Mouse (Mus musculus) lung, postnatal 0 days (tissue): ENCODE data around the gene Mex3a.

Source experiments
- CTCF ChIP-seq: IDR thresholded peaks from 2 replicates; pipeline ENCODE4 v1.5.1; 2016; ENCODE audit warnings: antibody characterized with exemption, mild to moderate bottlenecking
- EP300 ChIP-seq: IDR thresholded peaks from 2 replicates; pipeline ENCODE4 v1.6.1; 2016; ENCODE audit warnings: antibody characterized with exemption, mild to moderate bottlenecking, control low read depth

GRCm38 (mm10) chr3:88487396-88487795 is 44.8 kb upstream of the Mex3a start:
- TF ChIP-seq CTCF (no peak), EP300 (no peak)
